Mouse (Mus musculus) midbrain, embryonic 11.5 days (tissue): Measurements from ENCODE around the gene Trp53. TPM values are rescaled to one million over a fixed set of nuclear protein-coding genes. Genes with fewer than 3 reads are reported as not detected.
"Not testable (repeated sequence)": the region's sequence is repeated elsewhere in the genome, so short reads cannot be mapped to it uniquely, and the experiment has no call there.

Experiments used
- ATAC-seq: fragments of 200-750 bp; cut with Nextera tagmentation; 2 replicates; pipeline ENCODE4 v1.8.0; 2017; ENCODE audit warnings: moderate TSS enrichment, moderate library complexity; ENCODE audit not compliant: low FRiP score
- DNase-seq: peaks from one replicate; pipeline ENCODE4 v3.0.0; 2015; ENCODE audit warnings: low spot score; ENCODE audit errors: missing footprints
- H3K27ac ChIP-seq: fragments of 300-500 bp; sonication (generic); 2 replicates; pipeline ENCODE4 v1.5.1; 2014; ENCODE audit warnings: low read depth, low read length
- H3K27me3 ChIP-seq: fragments of 300-500 bp; sonication (generic); 2 replicates; pipeline ENCODE4 v1.6.1; 2014; ENCODE audit warnings: mild to moderate bottlenecking, low read length, moderate library complexity, mixed read lengths; ENCODE audit not compliant: control insufficient read depth, insufficient read depth
- H3K36me3 ChIP-seq: fragments of 300-500 bp; sonication (generic); 2 replicates; pipeline ENCODE4 v1.6.1; 2014; ENCODE audit warnings: mild to moderate bottlenecking, low read length, moderate library complexity, mixed read lengths; ENCODE audit not compliant: control insufficient read depth, insufficient read depth
- H3K4me1 ChIP-seq: fragments of 300-500 bp; sonication (generic); 2 replicates; pipeline ENCODE4 v1.6.1; 2014; ENCODE audit warnings: low read length; ENCODE audit not compliant: control insufficient read depth, insufficient read depth
- H3K4me2 ChIP-seq: fragments of 300-500 bp; sonication (generic); 2 replicates; pipeline ENCODE4 v1.6.1; 2014; ENCODE audit warnings: mild to moderate bottlenecking, moderate library complexity
- H3K4me3 ChIP-seq: fragments of 300-500 bp; sonication (generic); 2 replicates; pipeline ENCODE4 v1.5.1; 2014; ENCODE audit warnings: low read depth, low read length
- H3K9ac ChIP-seq: fragments of 300-500 bp; sonication (generic); 2 replicates; pipeline ENCODE4 v1.6.1; 2014; ENCODE audit warnings: low read length
- H3K9me3 ChIP-seq: fragments of 300-500 bp; sonication (generic); 2 replicates; pipeline ENCODE4 v1.6.1; 2016; ENCODE audit warnings: low read length; ENCODE audit not compliant: control insufficient read depth
- WGBS: fragments of 180-500 bp; shearing (Covaris S2); extraction: QIAGEN DNeasy Blood & Tissue Kit; methylation state at CpG from one replicate; pipeline ENCODE4 v1.1.7; 2014; 5-methylcytosine and 5-hydroxymethylcytosine counted together
- polyA plus RNA-seq: library from polyadenylated mRNA; unstranded; fragments of >200 nt; fragmentation: Nextera tagmentation; extraction: Ambion mirVana; gene quantifications from 2 replicates; pipeline ENCODE4 v1.2.1, GENCODE M21; 2014

Trp53 gene
- polyA plus RNA-seq, 1 experiment from 2014 or later, result 147 TPM

- no peak overlapping the region for H3K4me3 ChIP-seq
- no peaks in the 10 kb centered on the region for H3K9me3 ChIP-seq
- 67% methylated on average over 4 of the region's 4 CpGs for WGBS
- H3K36me3 ChIP-seq, result no peaks in the 10 kb centered on the region
- H3K27me3 ChIP-seq, result no peaks in the 10 kb centered on the region
- H3K4me2 ChIP-seq, result no peak overlapping the region
- ATAC-seq (no peak), DNase-seq (no peak)
- H3K27ac ChIP-seq, result no peak overlapping the region
- no peak overlapping the region for H3K9ac ChIP-seq
- H3K4me1 ChIP-seq, result peaks cover 4% of the 10 kb centered on the region
Measured at GRCm38 (mm10) chr11:69610899-69611298, 30.7 kb downstream of the Trp53 start.

- Histone ChIP-seq H3K27me3 (no peaks in the 10 kb centered on the region), H3K9ac (peak overlapping the region; percentile 51), H3K4me3 (no peak overlapping the region), H3K27ac (no peak overlapping the region), H3K9me3 (no peaks in the 10 kb centered on the region), H3K4me1 (peaks cover 4% of the 10 kb centered on the region), H3K4me2 (peak overlapping the region; percentile 11; the same call in 1 of the 2 replicates), H3K36me3 (no peaks in the 10 kb centered on the region)
- ATAC-seq (peak; percentile 66), DNase-seq (peak; percentile 98)
- WGBS, result 6% methylated on average over 19 of the region's 19 CpGs
Measured at GRCm38 (mm10) chr11:69613553-69614256, 33.5 kb downstream of the Trp53 start.

- H3K4me2 ChIP-seq, H3K4me3 ChIP-seq, H3K36me3 ChIP-seq, H3K27me3 ChIP-seq, H3K27ac ChIP-seq, H3K9ac ChIP-seq, DNase-seq, H3K4me1 ChIP-seq, H3K9me3 ChIP-seq, ATAC-seq: not testable (repeated sequence)
- 57% methylated on average over 11 of the region's 11 CpGs for WGBS
Measured at GRCm38 (mm10) chr11:69614257-69614588, 34.1 kb downstream of the Trp53 start.

- H3K4me2 ChIP-seq, result no peak overlapping the region
- H3K4me1 ChIP-seq, result peaks cover 8% of the 10 kb centered on the region
- no peak overlapping the region for H3K9ac ChIP-seq
- H3K27ac ChIP-seq, result no peak overlapping the region
- peak; percentile 17 for DNase-seq
- H3K27me3 ChIP-seq, result no peaks in the 10 kb centered on the region
- H3K4me3 ChIP-seq, result no peak overlapping the region
- ATAC-seq, result no peak
- H3K36me3 ChIP-seq, result no peaks in the 10 kb centered on the region
- H3K9me3 ChIP-seq, result no peaks in the 10 kb centered on the region
- WGBS, result 51% methylated on average over 10 of the region's 10 CpGs
Measured at GRCm38 (mm10) chr11:69616781-69617180, 36.6 kb downstream of the Trp53 start.

- Histone ChIP-seq H3K9me3 (no peaks in the 10 kb centered on the region), H3K4me1 (peaks cover 16% of the 10 kb centered on the region), H3K36me3 (no peaks in the 10 kb centered on the region), H3K27me3 (no peaks in the 10 kb centered on the region), H3K4me2 (no peak within 1 kb of the TSS), H3K9ac (no peak within 1 kb of the TSS), H3K4me3 (no peak within 1 kb of the TSS), H3K27ac (no peak within 1 kb of the TSS)
- no peak for ATAC-seq
- DNase-seq, result peak; percentile 26
- 73% methylated on average over 5 of the region's 5 CpGs for WGBS
Measured at GRCm38 (mm10) chr11:69617805-69618204, 37.6 kb downstream of the Trp53 start, which contains the start of gene Shbg. Shbg (minus strand) TSS chr11:69617905.

- Histone ChIP-seq H3K9me3 (no peaks in the 10 kb centered on the region), H3K27ac (no peak overlapping the region; the same call in 1 of the 2 replicates)
- no peak for ATAC-seq
Measured at GRCm38 (mm10) chr11:69620394-69621081, 40.4 kb downstream of the Trp53 start.

GRCm38 (mm10) chr11:69621571-69622268 is 41.6 kb downstream of the Trp53 start, which contains the start of gene Sat2:
Sat2 (plus strand) TSS chr11:69622024.
- Histone ChIP-seq H3K27ac (peak within 1 kb of the TSS; percentile 48; the same call in 1 of the 2 replicates), H3K27me3 (no peaks in the 10 kb centered on the region), H3K4me2 (peak within 1 kb of the TSS; percentile 65), H3K36me3 (no peaks in the 10 kb centered on the region), H3K9ac (peak within 1 kb of the TSS; percentile 81), H3K9me3 (no peaks in the 10 kb centered on the region), H3K4me1 (peaks cover 14% of the 10 kb centered on the region), H3K4me3 (peak within 1 kb of the TSS; percentile 39)
- peak; percentile 97 for DNase-seq
- peak; percentile 87 for ATAC-seq
- under 1% methylated on average over 20 of the region's 20 CpGs for WGBS

More at GRCm38 (mm10) chr11:69620394-69621081, 40.4 kb downstream of the Trp53 start:
- peak; percentile 37 for DNase-seq
- no peak overlapping the region for H3K9ac ChIP-seq
- WGBS, result 86% methylated on average over 7 of the region's 7 CpGs
- no peaks in the 10 kb centered on the region for H3K36me3 ChIP-seq
- H3K4me3 ChIP-seq, result no peak overlapping the region
- peaks cover 14% of the 10 kb centered on the region for H3K4me1 ChIP-seq
- H3K27me3 ChIP-seq, result no peaks in the 10 kb centered on the region
- H3K4me2 ChIP-seq, result no peak overlapping the region

GRCm38 (mm10) chr11:69622406-69622805 is 42.2 kb downstream of the Trp53 start:
- peak; percentile 92 for DNase-seq

More at GRCm38 (mm10) chr11:69622406-69622805, 42.2 kb downstream of the Trp53 start:
- H3K9me3 ChIP-seq, result no peaks in the 10 kb centered on the region
- peak overlapping the region; percentile 81 for H3K9ac ChIP-seq
- no peak; the same call in 1 of the 2 replicates for ATAC-seq
- H3K4me1 ChIP-seq, result peaks cover 14% of the 10 kb centered on the region
- H3K4me2 ChIP-seq, result peak overlapping the region; percentile 65
- H3K4me3 ChIP-seq, result peak overlapping the region; percentile 39
- H3K27me3 ChIP-seq, result no peaks in the 10 kb centered on the region
- H3K36me3 ChIP-seq, result no peaks in the 10 kb centered on the region
- no peak overlapping the region for H3K27ac ChIP-seq
- WGBS, result 53% methylated on average over 6 of the region's 6 CpGs
